Mouse (Mus musculus) stomach, postnatal 0 days (tissue): ENCODE measurements around the gene Prn. TPM values are rescaled to one million over a fixed set of nuclear protein-coding genes. Genes with fewer than 3 reads are reported as not detected.
A peak's percentile ranks its signal among the peaks of the same experiment; 100 is the strongest.

ENCODE experiments used
- ATAC-seq: fragments of 200-750 bp; cut with Nextera tagmentation; 2 replicates; pipeline ENCODE4 v1.8.0; 2017; ENCODE audit not compliant: low FRiP score, low TSS enrichment
- DNase-seq: peaks from one replicate; pipeline ENCODE4 v3.0.0-alpha.2; 2016; ENCODE audit warnings: low spot score
- H3K27ac ChIP-seq: fragments of 300-500 bp; sonication (generic); replicated peaks from 2 replicates; pipeline ENCODE4 v1.5.1; 2014; ENCODE audit warnings: mild to moderate bottlenecking, control low read depth
- H3K27me3 ChIP-seq: fragments of 300-500 bp; sonication (generic); 2 replicates; pipeline ENCODE4 v1.6.1; 2014; ENCODE audit warnings: low read length; ENCODE audit not compliant: control insufficient read depth, insufficient read depth
- H3K36me3 ChIP-seq: fragments of 300-500 bp; sonication (generic); 2 replicates; pipeline ENCODE4 v1.6.1; 2014; ENCODE audit warnings: low read length, mixed read lengths; ENCODE audit not compliant: control insufficient read depth, insufficient read depth
- H3K4me1 ChIP-seq: fragments of 300-500 bp; sonication (generic); replicated peaks from 2 replicates; pipeline ENCODE4 v1.6.1; 2014; ENCODE audit warnings: antibody characterized with exemption; ENCODE audit not compliant: control insufficient read depth, insufficient read depth
- H3K4me2 ChIP-seq: fragments of 300-500 bp; sonication (generic); replicated peaks from 2 replicates; pipeline ENCODE4 v1.6.1; 2014; ENCODE audit warnings: low read depth, mild to moderate bottlenecking, control low read depth, moderate library complexity
- H3K4me3 ChIP-seq: fragments of 300-500 bp; sonication (generic); 2 replicates; pipeline ENCODE4 v1.5.1; 2014; ENCODE audit warnings: low read depth, low read length, control low read depth
- H3K9ac ChIP-seq: fragments of 300-500 bp; sonication (generic); 2 replicates; pipeline ENCODE4 v1.6.1; 2014; ENCODE audit warnings: mild to moderate bottlenecking, low read length, control low read depth, mixed read lengths
- H3K9me3 ChIP-seq: fragments of 300-500 bp; sonication (generic); 2 replicates; pipeline ENCODE4 v1.6.1; 2016; ENCODE audit warnings: low read length; ENCODE audit not compliant: control insufficient read depth
- CTCF ChIP-seq: IDR thresholded peaks from 2 replicates; pipeline ENCODE4 v1.5.1; 2016; ENCODE audit warnings: antibody characterized with exemption, low read depth, mild to moderate bottlenecking, moderate library complexity
- EP300 ChIP-seq: optimal IDR thresholded peaks from 2 replicates; pipeline ENCODE3; 2016; ENCODE audit warnings: antibody characterized with exemption
- WGBS: fragments of 180-500 bp; shearing (Covaris S2); extraction: QIAGEN DNeasy Blood & Tissue Kit; methylation state at CpG from one replicate; pipeline ENCODE4 v1.1.7; 2014; 5-methylcytosine and 5-hydroxymethylcytosine counted together
- polyA plus RNA-seq: library from polyadenylated mRNA; unstranded; fragments of >200 nt; fragmentation: Nextera tagmentation; extraction: Ambion mirVana; gene quantifications from 2 replicates; pipeline ENCODE4 v1.2.1, GENCODE M21; 2015

The Prn gene
- polyA plus RNA-seq, 1 experiment from 2014 or later, result 0.17 TPM

DNA sequence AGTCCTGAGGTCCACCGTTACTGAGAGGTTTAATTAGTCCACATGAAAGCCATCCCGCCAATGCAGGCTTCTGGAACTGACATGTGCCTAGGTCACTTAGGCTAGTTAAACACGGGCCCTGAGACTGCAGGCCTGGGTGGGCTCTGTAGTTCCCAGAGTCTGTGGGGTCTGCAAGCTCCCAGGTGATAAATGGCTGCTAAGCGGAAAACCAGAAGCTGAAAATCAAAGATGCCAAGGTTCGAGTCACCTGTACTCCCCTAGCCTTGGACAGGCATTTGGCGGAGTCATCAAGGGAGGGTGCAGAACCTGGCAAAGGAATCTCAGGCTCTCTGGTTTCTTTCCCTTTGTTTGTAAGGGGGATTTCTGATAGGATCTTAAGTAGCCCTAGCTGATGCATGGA is 31.7 kb downstream of the Prn start:
- 80% methylated on average over 6 of the region's 6 CpGs for WGBS
- no peak for DNase-seq
- no peaks in the 10 kb centered on the region for H3K27me3 ChIP-seq

GRCm38 (mm10) chr2:131944370-131944769 is 34.6 kb downstream of the Prn start:
- Histone ChIP-seq H3K4me1 (no peaks in the 10 kb centered on the region), H3K9ac (no peak overlapping the region), H3K4me2 (no peak overlapping the region), H3K9me3 (no peaks in the 10 kb centered on the region), H3K27me3 (no peaks in the 10 kb centered on the region), H3K4me3 (no peak overlapping the region), H3K36me3 (no peaks in the 10 kb centered on the region), H3K27ac (no peak overlapping the region)
- WGBS, result 47% methylated on average over 1 of the region's 1 CpGs
- ATAC-seq (no peak), DNase-seq (no peak)
- TF ChIP-seq CTCF, result no peak
- no peak for TF ChIP-seq EP300

More for the DNA sequence above, 31.7 kb downstream of the Prn start:
- Histone ChIP-seq H3K9ac (no peak overlapping the region), H3K4me2 (no peak overlapping the region), H3K4me3 (no peak overlapping the region), H3K36me3 (no peaks in the 10 kb centered on the region; the same call in 1 of the 2 replicates), H3K4me1 (no peaks in the 10 kb centered on the region), H3K27ac (no peak overlapping the region), H3K9me3 (no peaks in the 10 kb centered on the region)
- TF ChIP-seq CTCF (no peak), EP300 (no peak)
- ATAC-seq, result no peak

DNA sequence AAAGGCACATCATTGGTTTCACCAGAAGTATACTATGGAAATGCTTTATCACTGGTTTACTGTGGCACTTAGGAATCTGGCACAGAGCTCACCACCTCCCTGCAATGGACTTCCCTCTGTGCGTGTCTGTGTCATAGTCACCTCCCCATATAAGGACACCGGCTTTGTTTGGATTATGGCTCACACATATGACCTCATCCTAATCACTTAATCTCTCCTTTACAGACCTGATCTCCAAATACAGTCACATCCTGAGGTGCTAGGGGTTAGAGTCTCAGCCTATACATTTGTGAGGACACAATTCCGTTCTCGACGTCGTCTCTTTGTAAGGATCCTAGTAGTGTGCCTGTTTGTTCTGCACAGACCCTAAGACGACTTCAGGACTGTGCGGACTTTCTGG is 35.5 kb downstream of the Prn start:
- Histone ChIP-seq H3K27me3 (no peaks in the 10 kb centered on the region), H3K9me3 (no peaks in the 10 kb centered on the region), H3K4me2 (no peak overlapping the region), H3K36me3 (no peaks in the 10 kb centered on the region), H3K9ac (no peak overlapping the region), H3K4me1 (no peaks in the 10 kb centered on the region), H3K4me3 (no peak overlapping the region), H3K27ac (no peak overlapping the region)
- peak; percentile 78 for ATAC-seq
- no peak for TF ChIP-seq CTCF
- no peak for TF ChIP-seq EP300
- DNase-seq, result no peak
- WGBS, result 52% methylated on average over 8 of the region's 8 CpGs

DNA sequence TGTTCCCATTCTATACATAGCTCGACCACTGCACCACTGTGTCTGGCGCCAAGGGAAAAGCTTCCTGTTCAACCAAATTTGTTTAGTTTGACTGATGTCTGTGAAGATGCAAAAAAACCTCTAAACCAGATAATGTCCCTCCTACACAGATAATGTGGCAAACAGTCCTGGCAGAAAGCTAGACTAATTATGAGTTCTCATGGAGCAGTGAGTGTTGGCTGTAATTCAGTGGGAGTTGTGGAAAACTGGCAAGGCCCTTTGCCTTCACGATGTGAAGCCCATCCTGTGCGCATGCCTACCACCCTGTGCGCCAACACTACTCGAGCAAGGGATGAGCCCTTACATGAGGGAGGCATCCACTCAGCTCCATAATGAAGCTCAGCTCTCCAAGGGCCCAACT is 36.0 kb downstream of the Prn start:
- Histone ChIP-seq H3K27ac (0 out of 2 replicates have a peak overlapping the region, but pooled peaks have one; percentile 8), H3K9ac (no peak overlapping the region), H3K4me3 (no peak overlapping the region), H3K36me3 (no peaks in the 10 kb centered on the region), H3K27me3 (no peaks in the 10 kb centered on the region), H3K9me3 (no peaks in the 10 kb centered on the region), H3K4me2 (no peak overlapping the region), H3K4me1 (no peaks in the 10 kb centered on the region)
- no peak for ATAC-seq
- TF ChIP-seq EP300, result no peak
- no peak for TF ChIP-seq CTCF
- 76% methylated on average over 6 of the region's 6 CpGs for WGBS
- DNase-seq, result no peak

DNA sequence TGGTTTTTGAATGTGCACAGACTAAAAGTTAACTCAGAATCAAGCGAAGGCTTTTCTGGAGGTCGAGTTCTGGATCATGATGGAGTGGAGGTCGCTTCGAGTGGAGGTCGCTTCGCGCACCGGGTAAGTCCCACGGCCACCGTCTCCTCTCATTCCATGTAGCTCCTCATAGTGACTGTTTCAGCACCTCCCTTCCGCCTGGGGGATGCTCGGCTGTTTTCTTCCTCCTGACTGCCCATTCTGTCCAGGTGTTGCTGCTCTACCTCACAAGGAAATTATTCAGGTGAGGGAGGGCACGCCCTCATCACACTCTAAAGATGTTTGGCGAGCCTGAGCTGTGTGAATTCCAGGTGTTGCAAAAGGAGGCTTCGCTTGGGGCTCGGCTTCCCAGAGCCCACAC is 36.6 kb downstream of the Prn start:
- 82% methylated on average over 16 of the region's 16 CpGs for WGBS
- TF ChIP-seq CTCF, result no peak
- no peak for TF ChIP-seq EP300
- Histone ChIP-seq H3K4me1 (no peaks in the 10 kb centered on the region), H3K4me3 (no peak overlapping the region), H3K4me2 (no peak overlapping the region), H3K9ac (no peak overlapping the region), H3K9me3 (no peaks in the 10 kb centered on the region), H3K36me3 (no peaks in the 10 kb centered on the region), H3K27me3 (no peaks in the 10 kb centered on the region), H3K27ac (no peak overlapping the region)
- ATAC-seq (no peak), DNase-seq (no peak)

DNA sequence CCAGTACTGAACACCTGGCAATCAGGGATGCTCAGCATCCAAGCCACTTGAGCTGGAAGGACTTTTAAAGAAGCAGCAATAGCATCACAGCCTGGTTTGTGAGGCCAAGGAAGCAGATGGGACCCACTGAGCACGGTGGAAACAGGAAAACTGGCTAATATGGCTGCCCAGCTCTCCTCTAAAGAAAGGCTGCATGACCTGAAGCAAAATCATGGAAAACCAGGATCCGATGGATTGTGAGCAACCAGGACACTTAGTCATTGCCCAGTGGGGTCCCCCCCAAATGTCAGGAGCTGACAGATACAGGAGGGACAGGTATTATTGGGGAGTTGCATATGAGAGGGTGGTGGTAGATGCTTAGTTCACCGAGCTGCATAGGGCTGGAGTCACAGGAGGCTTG is 38.4 kb downstream of the Prn start:
- no peak overlapping the region for H3K4me3 ChIP-seq
- no peak overlapping the region for H3K9ac ChIP-seq
- H3K27me3 ChIP-seq, result no peaks in the 10 kb centered on the region
- H3K9me3 ChIP-seq, result no peaks in the 10 kb centered on the region
- H3K36me3 ChIP-seq, result no peaks in the 10 kb centered on the region
- no peak for ATAC-seq
- no peak for DNase-seq
- H3K4me1 ChIP-seq, result no peaks in the 10 kb centered on the region
- no peak overlapping the region for H3K27ac ChIP-seq
- 62% methylated on average over 3 of the region's 3 CpGs for WGBS
- TF ChIP-seq CTCF (no peak), EP300 (no peak)
- no peak overlapping the region for H3K4me2 ChIP-seq
